Mouse (Mus musculus) brain, embryonic 14.5 days (tissue): ENCODE results near the gene Fndc3a.

ENCODE experiments used
- CTCF ChIP-seq: fragments of 200-500 bp; IDR thresholded peaks from 2 replicates; pipeline ENCODE4 v1.5.1; 2012; ENCODE audit warnings: inconsistent platforms, mild to moderate bottlenecking, moderate library complexity, borderline replicate concordance; ENCODE audit not compliant: insufficient read depth, insufficient read length; ENCODE audit errors: extremely low read depth
- POLR2A ChIP-seq: fragments of 200-500 bp; IDR thresholded peaks from 2 replicates; pipeline ENCODE4 v1.6.1; 2012; ENCODE audit warnings: mild to moderate bottlenecking, inconsistent platforms, borderline replicate concordance; ENCODE audit not compliant: poor library complexity, insufficient read depth, insufficient read length, severe bottlenecking; ENCODE audit errors: extremely low read depth

DNA sequence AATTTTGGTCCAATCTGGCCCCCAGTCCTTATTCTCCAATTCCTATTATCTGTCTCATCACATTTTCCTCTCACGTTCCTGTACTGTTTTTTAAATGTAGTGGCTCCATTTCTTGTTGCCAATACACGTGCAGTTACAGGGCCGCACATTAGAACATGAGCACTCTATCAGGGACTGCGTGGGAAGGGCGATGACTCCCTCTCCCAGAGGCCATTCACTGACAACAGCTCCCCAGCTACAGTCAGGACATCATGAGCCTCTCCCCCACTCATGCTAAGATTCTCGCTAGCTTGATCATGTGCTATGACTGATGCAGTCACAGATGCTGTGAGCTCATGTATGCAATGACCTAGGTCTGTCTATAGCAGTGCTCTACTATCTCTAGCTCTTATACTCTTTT lies 71.3 kb downstream of the Fndc3a start:
- TF ChIP-seq CTCF (no peak), POLR2A (no peak)
